ENCODE assay signal across 15 mouse cellular contexts in the genomic region with DNA sequence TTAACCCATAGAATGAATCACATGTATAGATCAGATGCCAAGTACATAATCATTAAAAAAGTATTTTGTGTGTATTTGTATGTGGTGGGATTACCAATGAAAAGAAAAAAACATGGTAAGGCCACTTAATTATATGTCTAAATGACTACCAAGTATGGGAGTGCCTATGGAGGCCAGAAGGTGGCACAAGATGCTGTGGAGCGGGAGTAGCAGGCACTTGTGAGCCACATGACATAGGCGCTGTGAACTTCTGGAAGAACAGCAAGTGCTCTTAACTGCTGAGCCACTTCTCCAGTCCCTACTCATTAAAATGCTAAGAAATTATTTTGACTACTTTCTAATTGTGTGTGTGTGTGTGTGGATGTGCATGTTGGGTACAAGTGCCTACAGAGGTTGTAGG. TPM values are rescaled to one million over a fixed set of nuclear protein-coding genes. Genes with fewer than 3 reads are reported as not detected.
DNase-seq lines count a peak whose midpoint lies in the region; ATAC-seq and TF ChIP-seq lines count a peak whose summit lies in the region.
"Had no signal": no experiment of that assay in that cellular context is flagged by ENCODE, and none has a peak within 500 bp of the region (broad histone marks: within the 10 kb centered on the region; RNA-seq: fewer than 3 reads in every experiment).

No protein-coding gene starts in this region.

- H3K27me3 ChIP-seq in kidney, adult 2 months (replicated peaks; ENCODE audit: control insufficient read depth, insufficient read depth, low read length) = no peaks in the 10 kb centered on the region
- H3K27me3 ChIP-seq in Patski = no peaks in the 10 kb centered on the region
- H3K27me3 ChIP-seq in small intestine, adult 2 months (ENCODE audit: control insufficient read depth, insufficient read depth, low read length) = no peaks in the 10 kb centered on the region
- H3K27me3 ChIP-seq: heart, embryonic 12.5 days; hindbrain, embryonic 13.5 days; limb, embryonic 12.5 days had no signal

- no peak for ATAC-seq in Patski
- no peak for ATAC-seq in granulocyte monocyte progenitor cell, adult 5-6 weeks (replicated peaks; ENCODE audit: poor library complexity, severe bottlenecking)

- 82% methylated on average over 2 of the region's 2 CpGs for WGBS in kidney, adult 2 months
- WGBS in small intestine, adult 2 months = 91% methylated on average over 2 of the region's 2 CpGs

- no peak for TF ChIP-seq POLR2A in kidney, adult 2 months (IDR thresholded peaks at IDR 0.05; ENCODE audit: low read depth, low read length)
- no peak for TF ChIP-seq POLR2A in small intestine, adult 2 months (IDR thresholded peaks at IDR 0.05; ENCODE audit: low read depth, low read length)

- peak; percentile 35; the same call in 1 of the 2 replicates for TF ChIP-seq CTCF in kidney, adult 2 months (conservative IDR thresholded peaks at IDR 0.05; ENCODE audit: insufficient read depth, insufficient read length, low read depth, low read length)
- peak; percentile 59 for TF ChIP-seq CTCF in Patski (IDR thresholded peaks at IDR 0.05)
- TF ChIP-seq CTCF in small intestine, adult 2 months (IDR thresholded peaks at IDR 0.05; ENCODE audit: extremely low read depth, insufficient read length, insufficient replicate concordance, low read depth, low read length) = peak; percentile 41; the same call in 1 of the 2 replicates

- peak; percentile 17 for DNase-seq in kidney, adult 2 months
- no peak for DNase-seq in kidney, adult 18-20 months
- DNase-seq in retina, postnatal 1 day = peak; percentile 12
- DNase-seq in retina, embryonic 14.5 days (ENCODE audit: low spot score) = no peak
- no peak for DNase-seq in Patski (ENCODE audit: low read depth, low spot score)
- DNase-seq in cerebellum, postnatal 4 days (ENCODE audit: low spot score in 2 of 2) = no peak
- DNase-seq: adrenal gland, postnatal 36 days; cerebellum, postnatal 14 days had no signal

- no peaks in the 10 kb centered on the region; the same call in 1 of the 2 replicates for H3K4me1 ChIP-seq in kidney, adult 2 months (ENCODE audit: control insufficient read depth, insufficient read depth, low read length)
- H3K4me1 ChIP-seq in small intestine, adult 2 months (ENCODE audit: control insufficient read depth, insufficient read depth, insufficient read length, low read length) = no peaks in the 10 kb centered on the region
- H3K4me1 ChIP-seq: hindbrain, embryonic 13.5 days; limb, embryonic 12.5 days had no signal

- CTCF ChIA-PET in Patski (lab: Charles Lee) = interaction anchor here (1.4 kb wide), 1 partner anchor 10 kb away, joined by 4 read pairs; no protein-coding TSS in a partner anchor

- H3K36me3 ChIP-seq in kidney, adult 2 months (ENCODE audit: control insufficient read depth, insufficient read depth, low read length) = no peaks in the 10 kb centered on the region
- H3K36me3 ChIP-seq in small intestine, adult 2 months (ENCODE audit: control insufficient read depth, insufficient read depth, low read length) = no peaks in the 10 kb centered on the region; the same call in 1 of the 2 replicates
- H3K36me3 ChIP-seq: heart, embryonic 12.5 days; hindbrain, embryonic 13.5 days; limb, embryonic 12.5 days had no signal

- H3K4me3 ChIP-seq in kidney, adult 2 months (ENCODE audit: insufficient read depth, low read depth, low read length) = no peak overlapping the region
- H3K4me3 ChIP-seq in small intestine, adult 2 months (ENCODE audit: low read depth, low read length) = no peak overlapping the region
- H3K4me3 ChIP-seq: heart, embryonic 12.5 days; hindbrain, embryonic 13.5 days; limb, embryonic 12.5 days; myocyte had no signal

- in situ Hi-C loops in Patski (cut with MboI; ENCODE audit: low pct_unique_long_range_greater_than_20kb) = loop anchor here (5.0 kb wide), 1 partner anchor 73 kb away; a partner anchor contains a TSS

- POLR2A ChIA-PET in Patski (lab: Charles Lee) = interaction anchor here (0.6 kb wide), 1 partner anchor 442 kb away, joined by 4 read pairs; no protein-coding TSS in a partner anchor

- H3K27ac ChIP-seq in kidney, adult 2 months (ENCODE audit: insufficient read depth, low read depth, low read length) = no peak overlapping the region
- H3K27ac ChIP-seq in small intestine, adult 2 months (ENCODE audit: insufficient read depth, low read depth, low read length) = no peak overlapping the region
- H3K27ac ChIP-seq: hindbrain, embryonic 13.5 days; limb, embryonic 12.5 days had no signal

RNA-seq across cellular contexts. Expression of a gene that starts 42.0 kb away (rescaled TPM):
- polyA plus RNA-seq in kidney, adult 2 months (2012; rRNA removed) = not detected in 2 replicates
- polyA plus RNA-seq in Patski (2021) = 0.31 TPM
- polyA plus RNA-seq in small intestine, adult 2 months (2012; rRNA removed) = not detected in 2 replicates
- total RNA-seq in granulocyte monocyte progenitor cell, adult 5-6 weeks (2014; fragmentation: Nextera tagmentation) = not detected in 2 replicates
- not detected in 2 replicates for total RNA-seq in granulocyte monocyte progenitor cell, adult 5-6 weeks (2017)
- total RNA-seq: adrenal gland, postnatal 36 days; megakaryocyte progenitor cell, adult 5-6 weeks had no signal
- polyA plus RNA-seq: hindbrain, embryonic 13.5 days; limb, embryonic 12.5 days; myocyte had no signal

Comparison
In these comparisons a context has a peak if more than half of its experiments do, and no peak if none do; other contexts are left out.
1. DNase-seq: peak in kidney, adult 2 months (single experiment) and retina, postnatal 1 day (single experiment); none in kidney, adult 18-20 months (single experiment), retina, embryonic 14.5 days (single experiment), Patski (single experiment) and cerebellum, postnatal 4 days (0 of 2).
2. Peak in every context shown above with its lines, with median percentiles within 50 percentile points of each other: CTCF ChIP-seq.